ENCODE assay signal across 9 mouse cellular contexts in genomic region chr6:5382583-5383215, GRCm38 (mm10). TPM values are rescaled to one million over a fixed set of nuclear protein-coding genes. Genes with fewer than 3 reads are reported as not detected.
DNase-seq lines count a peak whose midpoint lies in the region; ATAC-seq and TF ChIP-seq lines count a peak whose summit lies in the region.
"Had no signal": no experiment of that assay in that cellular context is flagged by ENCODE, and none has a peak within 500 bp of the region (broad histone marks: within the 10 kb centered on the region; RNA-seq: fewer than 3 reads in every experiment).

No protein-coding gene starts in this region.

- H3K9ac ChIP-seq in ES-E14 (ENCODE audit: insufficient read depth, low read depth, low read length, poor library complexity, severe bottlenecking) = no peak overlapping the region
- H3K9ac ChIP-seq in forebrain, embryonic 14.5 days (ENCODE audit: low read length) = peak overlapping the region; percentile 57
- H3K9ac ChIP-seq in liver, embryonic 14.5 days (replicated peaks) = peak overlapping the region; percentile 23; the same call in 1 of the 2 replicates
- H3K9ac ChIP-seq in neural tube, embryonic 12.5 days = no peak overlapping the region
- no peak overlapping the region for H3K9ac ChIP-seq in stomach, postnatal 0 days (ENCODE audit: low read length)

- intact Hi-C loops in heart, postnatal 10 days (cut with DNase I) = loop anchor here (1.0 to 5.0 kb wide), 7 partner anchors 84 to 970 kb away; partner anchors contain the start of genes Peg10, Pon2, Pon3 and Ppp1r9a

- peak; percentile 65 for ATAC-seq in forebrain, embryonic 14.5 days
- peak; percentile 58; the same call in 1 of the 2 replicates for ATAC-seq in liver, embryonic 14.5 days (ENCODE audit: insufficient read depth)
- peak; percentile 57 for ATAC-seq in neural tube, embryonic 12.5 days (ENCODE audit: low FRiP score, low read depth)
- peak; percentile 71; the same call in 1 of the 2 replicates for ATAC-seq in stomach, postnatal 0 days (ENCODE audit: low FRiP score, low TSS enrichment)

- in situ Hi-C loops in ES-E14 (cut with MboI; ENCODE audit: low sequenced_read_pairs in 2 of 2, unreplicated experiment in 2 of 2) = loop anchor here (5.0 to 25.0 kb wide), 3 partner anchors 270 to 730 kb away; no protein-coding TSS in a partner anchor

- no peak for DNase-seq in ES-E14 (ENCODE audit: low read depth, low spot score)
- DNase-seq in cerebellum, adult 11 months = peak; percentile 35
- peak; percentile 94 for DNase-seq in forebrain, embryonic 14.5 days (ENCODE audit: low spot score)
- DNase-seq in heart, postnatal 10 days = peak; percentile 88 to 90
- peak; percentile 87 to 90 for DNase-seq in kidney, postnatal 4 days
- peak in 2 of 3 experiments; percentile 49 to 61 for DNase-seq in liver, embryonic 14.5 days (ENCODE audit: low read depth in 3 of 3, low spot score in 3 of 3)
- DNase-seq in stomach, postnatal 0 days (ENCODE audit: low spot score) = peak; percentile 80

- H3K4me1 ChIP-seq in ES-E14 (ENCODE audit: control insufficient read depth in 2 of 2, insufficient read depth in 2 of 2, low read length in 2 of 2, poor library complexity in 1 of 2) = peaks cover 9 to 13% of the 10 kb centered on the region in 2 experiments; a peak in 3 of 4 replicates
- peaks cover 41% of the 10 kb centered on the region for H3K4me1 ChIP-seq in forebrain, embryonic 14.5 days (ENCODE audit: control insufficient read depth, insufficient read depth, low read length)
- H3K4me1 ChIP-seq in liver, embryonic 14.5 days (replicated peaks; ENCODE audit: control insufficient read depth in 2 of 2, insufficient read depth in 2 of 2, low read length in 1 of 2) = peaks cover 7 to 37% of the 10 kb centered on the region in 2 experiments
- H3K4me1 ChIP-seq in neural tube, embryonic 12.5 days = peaks cover 44% of the 10 kb centered on the region
- peaks cover 4% of the 10 kb centered on the region; the same call in 1 of the 2 replicates for H3K4me1 ChIP-seq in stomach, postnatal 0 days (replicated peaks; ENCODE audit: control insufficient read depth, insufficient read depth)

- under 1% methylated on average over 16 of the region's 16 CpGs for WGBS in forebrain, embryonic 14.5 days
- WGBS in liver, embryonic 14.5 days (ENCODE audit: insufficient replicate concordance) = 2% methylated on average over 16 of the region's 16 CpGs
- WGBS in neural tube, embryonic 12.5 days = 1% methylated on average over 16 of the region's 16 CpGs
- WGBS in stomach, postnatal 0 days = 2% methylated on average over 16 of the region's 16 CpGs

- H3K4me2 ChIP-seq in forebrain, embryonic 14.5 days (ENCODE audit: low read length) = peak overlapping the region; percentile 52
- peak overlapping the region; percentile 71 for H3K4me2 ChIP-seq in liver, embryonic 14.5 days (ENCODE audit: low read depth)
- H3K4me2 ChIP-seq in neural tube, embryonic 12.5 days (replicated peaks) = peak overlapping the region; percentile 56
- peak overlapping the region; percentile 57 for H3K4me2 ChIP-seq in stomach, postnatal 0 days (replicated peaks; ENCODE audit: low read depth)

- 0 out of 2 replicates have a peak, but pooled peaks have one; percentile 12 for TF ChIP-seq EP300 in liver, embryonic 14.5 days (IDR thresholded peaks at IDR 0.05; ENCODE audit: low read depth)
- TF ChIP-seq EP300 in stomach, postnatal 0 days (optimal IDR thresholded peaks at IDR 0.05) = no peak

- H3K9me3 ChIP-seq in ES-E14 (ENCODE audit: control insufficient read depth, insufficient read depth, low read depth, low read length) = no peaks in the 10 kb centered on the region
- H3K9me3 ChIP-seq in forebrain, embryonic 14.5 days (replicated peaks; ENCODE audit: control insufficient read depth, low read length) = no peaks in the 10 kb centered on the region
- no peaks in the 10 kb centered on the region for H3K9me3 ChIP-seq in liver, embryonic 14.5 days (ENCODE audit: control insufficient read depth, low read length)
- H3K9me3 ChIP-seq in neural tube, embryonic 12.5 days = no peaks in the 10 kb centered on the region
- H3K9me3 ChIP-seq in stomach, postnatal 0 days (ENCODE audit: control insufficient read depth, low read length) = no peaks in the 10 kb centered on the region
- H3K9me3 ChIP-seq: megakaryocyte, embryonic 14.5 days had no signal

- H3K36me3 ChIP-seq in ES-E14 (ENCODE audit: control insufficient read depth, insufficient read depth, low read length, poor library complexity, severe bottlenecking) = no peaks in the 10 kb centered on the region
- no peaks in the 10 kb centered on the region for H3K36me3 ChIP-seq in forebrain, embryonic 14.5 days (ENCODE audit: control insufficient read depth, insufficient read depth, low read length)
- H3K36me3 ChIP-seq in liver, embryonic 14.5 days (replicated peaks; ENCODE audit: control insufficient read depth, insufficient read depth, low read depth) = no peaks in the 10 kb centered on the region
- no peaks in the 10 kb centered on the region for H3K36me3 ChIP-seq in neural tube, embryonic 12.5 days
- no peaks in the 10 kb centered on the region for H3K36me3 ChIP-seq in stomach, postnatal 0 days (ENCODE audit: control insufficient read depth, insufficient read depth, low read length)

- H3K27me3 ChIP-seq in forebrain, embryonic 14.5 days (replicated peaks; ENCODE audit: control insufficient read depth, insufficient read depth, low read length) = no peaks in the 10 kb centered on the region
- H3K27me3 ChIP-seq in liver, embryonic 14.5 days (ENCODE audit: control insufficient read depth, insufficient read depth, low read length) = peaks cover 13% of the 10 kb centered on the region
- no peaks in the 10 kb centered on the region for H3K27me3 ChIP-seq in neural tube, embryonic 12.5 days (replicated peaks)
- no peaks in the 10 kb centered on the region for H3K27me3 ChIP-seq in stomach, postnatal 0 days (ENCODE audit: control insufficient read depth, insufficient read depth, low read length)

- TF ChIP-seq CTCF in liver, embryonic 14.5 days (IDR thresholded peaks at IDR 0.05; ENCODE audit: low read depth) = peak; percentile 85
- TF ChIP-seq CTCF in stomach, postnatal 0 days (IDR thresholded peaks at IDR 0.05; ENCODE audit: low read depth) = peak; percentile 88

- no peak overlapping the region for H3K27ac ChIP-seq in ES-E14 (ENCODE audit: insufficient read depth, low read depth, low read length, poor library complexity, severe bottlenecking)
- peak overlapping the region; percentile 61 for H3K27ac ChIP-seq in forebrain, embryonic 14.5 days (ENCODE audit: low read depth, low read length)
- no peak overlapping the region for H3K27ac ChIP-seq in liver, embryonic 14.5 days
- H3K27ac ChIP-seq in neural tube, embryonic 12.5 days = peak overlapping the region; percentile 32; the same call in 1 of the 2 replicates
- H3K27ac ChIP-seq in stomach, postnatal 0 days (replicated peaks) = no peak overlapping the region

- no peak overlapping the region for H3K4me3 ChIP-seq in ES-E14 (ENCODE audit: insufficient read depth in 1 of 2, low read depth in 1 of 2, low read length in 2 of 2, poor library complexity in 1 of 2, severe bottlenecking in 1 of 2)
- peak overlapping the region; percentile 21 for H3K4me3 ChIP-seq in forebrain, embryonic 14.5 days (ENCODE audit: low read depth, low read length)
- peak overlapping the region; percentile 26 to 32 for H3K4me3 ChIP-seq in liver, embryonic 14.5 days (ENCODE audit: insufficient read depth in 1 of 2, low read depth in 2 of 2, low read length in 2 of 2)
- H3K4me3 ChIP-seq in neural tube, embryonic 12.5 days = peak overlapping the region; percentile 27
- H3K4me3 ChIP-seq in stomach, postnatal 0 days (ENCODE audit: low read depth, low read length) = peak overlapping the region; percentile 32
- H3K4me3 ChIP-seq: megakaryocyte, embryonic 14.5 days had no signal

TF ChIP-seq in ES-E14, 5 proteins besides CTCF, POLR2A, EP300 and RAD21:
- TF ChIP-seq MAFK (IDR thresholded peaks at IDR 0.05; ENCODE audit: insufficient read depth, low read depth, low read length) = no peak
- no peak for TF ChIP-seq HCFC1 (IDR thresholded peaks at IDR 0.05; ENCODE audit: borderline replicate concordance, insufficient read depth, low read length)
- 0 out of 2 replicates have a peak, but pooled peaks have one; percentile 14 for TF ChIP-seq ZC3H11A (IDR thresholded peaks at IDR 0.05; ENCODE audit: borderline replicate concordance, low read depth, low read length)

RNA-seq across cellular contexts. Expression of gene Asb4, which starts 0.5 kb away (rescaled TPM):
- 0.21 and 0.22 TPM in 2 replicates for total RNA-seq in ES-E14 (2012; rRNA removed)
- 22.7 and 23.7 TPM in 2 replicates for polyA plus RNA-seq in forebrain, embryonic 14.5 days (2014; fragmentation: Nextera tagmentation; extraction: Ambion mirVana)
- 10 to 100 TPM in 1 of 2 experiments, 1 to 10 TPM in 1; 6.5 to 11.9 TPM for total RNA-seq in heart, postnatal 10 days (2021)
- 2.9 and 4.0 TPM in 2 replicates for polyA plus RNA-seq in liver, embryonic 14.5 days (2012; rRNA removed)
- polyA plus RNA-seq in liver, embryonic 14.5 days (2014; fragmentation: Nextera tagmentation; extraction: Ambion mirVana) = 5.6 and 6.1 TPM in 2 replicates
- polyA plus RNA-seq in neural tube, embryonic 12.5 days (2016; fragmentation: Nextera tagmentation; extraction: Ambion mirVana) = 21.2 and 22.7 TPM in 2 replicates
- polyA plus RNA-seq in stomach, postnatal 0 days (2015; fragmentation: Nextera tagmentation; extraction: Ambion mirVana) = 1.1 and 1.5 TPM in 2 replicates

Comparison
In these comparisons a context has a peak if more than half of its experiments do, and no peak if none do; other contexts are left out.
1. H3K27ac ChIP-seq: peak in forebrain, embryonic 14.5 days (single experiment) and neural tube, embryonic 12.5 days (single experiment); none in ES-E14 (single experiment), liver, embryonic 14.5 days (single experiment) and stomach, postnatal 0 days (single experiment).
2. H3K4me3 ChIP-seq: peak in forebrain, embryonic 14.5 days (single experiment), liver, embryonic 14.5 days (2 of 2), neural tube, embryonic 12.5 days (single experiment) and stomach, postnatal 0 days (single experiment); none in ES-E14 (0 of 2).
3. H3K9ac ChIP-seq: peak in forebrain, embryonic 14.5 days (single experiment) and liver, embryonic 14.5 days (single experiment); none in ES-E14 (single experiment), neural tube, embryonic 12.5 days (single experiment) and stomach, postnatal 0 days (single experiment).
4. Peak in every context shown above with its lines, with median percentiles within 50 percentile points of each other: ATAC-seq and H3K4me2 ChIP-seq.